Mouse (Mus musculus): ENCODE results near the gene Cmss1. TPM values are rescaled to one million over a fixed set of nuclear protein-coding genes. Genes with fewer than 3 reads are reported as not detected.

The Cmss1 gene
- polyA plus RNA-seq, 1 experiment from 2014 or later: 50.4 TPM

- Histone ChIP-seq H3K4me1 (replicated peaks; ENCODE audit: insufficient read depth, low read length) (0 out of 2 replicates have a peak, but pooled peaks cover 9% of the 10 kb centered on the region), H3K27me3 (ENCODE audit: insufficient read depth, low read length) (no peaks in the 10 kb centered on the region), H3K9ac (ENCODE audit: low read depth, low read length) (no peak overlapping the region), H3K4me3 (replicated peaks; ENCODE audit: low read depth, low read length) (no peak overlapping the region), H3K4me2 (ENCODE audit: low read length) (no peak overlapping the region), H3K36me3 (ENCODE audit: insufficient read depth, low read length) (no peaks in the 10 kb centered on the region), H3K9me3 (replicated peaks; ENCODE audit: low read length) (no peaks in the 10 kb centered on the region), H3K27ac (no peak overlapping the region)
- ATAC-seq (replicated peaks; ENCODE audit: low FRiP score, low read depth) (no peak), DNase-seq (ENCODE audit: low spot score) (peak; percentile 32)
- WGBS: 63% methylated on average over 7 of the region's 7 CpGs
- TF ChIP-seq CTCF (IDR thresholded peaks at IDR 0.05; ENCODE audit: low read depth): no peak
Measured at GRCm38 (mm10) chr16:57427516-57428285, 179.0 kb downstream of the Cmss1 start.

- WGBS: 61% methylated on average over 10 of the region's 10 CpGs
- no peak for ATAC-seq (replicated peaks; ENCODE audit: low FRiP score, low read depth)
- no peak overlapping the region for H3K9ac ChIP-seq (ENCODE audit: low read depth, low read length)
- H3K4me2 ChIP-seq (ENCODE audit: low read length): no peak overlapping the region
- no peak for TF ChIP-seq CTCF (IDR thresholded peaks at IDR 0.05; ENCODE audit: low read depth)
- H3K4me1 ChIP-seq (replicated peaks; ENCODE audit: insufficient read depth, low read length): peaks cover 19% of the 10 kb centered on the region; the same call in 1 of the 2 replicates
- no peak overlapping the region for H3K4me3 ChIP-seq (replicated peaks; ENCODE audit: low read depth, low read length)
- DNase-seq (ENCODE audit: low spot score): no peak
- no peaks in the 10 kb centered on the region for H3K36me3 ChIP-seq (ENCODE audit: insufficient read depth, low read length)
- no peak overlapping the region for H3K27ac ChIP-seq
- H3K9me3 ChIP-seq (replicated peaks; ENCODE audit: low read length): no peaks in the 10 kb centered on the region
- no peaks in the 10 kb centered on the region for H3K27me3 ChIP-seq (ENCODE audit: insufficient read depth, low read length)
Measured at GRCm38 (mm10) chr16:57426680-57427079, 180.0 kb downstream of the Cmss1 start.

- WGBS: 48% methylated on average over 6 of the region's 6 CpGs
- no peak overlapping the region for H3K9ac ChIP-seq (ENCODE audit: low read depth, low read length)
- peaks cover 27% of the 10 kb centered on the region for H3K4me1 ChIP-seq (replicated peaks; ENCODE audit: insufficient read depth, low read length)
- no peaks in the 10 kb centered on the region for H3K27me3 ChIP-seq (ENCODE audit: insufficient read depth, low read length)
- ATAC-seq (replicated peaks; ENCODE audit: low FRiP score, low read depth): peak; percentile 71; the same call in 1 of the 2 replicates
- no peak overlapping the region for H3K4me3 ChIP-seq (replicated peaks; ENCODE audit: low read depth, low read length)
- H3K36me3 ChIP-seq (ENCODE audit: insufficient read depth, low read length): no peaks in the 10 kb centered on the region
- peak overlapping the region; percentile 70; the same call in 1 of the 2 replicates for H3K27ac ChIP-seq
- H3K4me2 ChIP-seq (ENCODE audit: low read length): no peak overlapping the region
- DNase-seq (ENCODE audit: low spot score): peak; percentile 39
- no peak for TF ChIP-seq CTCF (IDR thresholded peaks at IDR 0.05; ENCODE audit: low read depth)
- H3K9me3 ChIP-seq (replicated peaks; ENCODE audit: low read length): no peaks in the 10 kb centered on the region
Measured at GRCm38 (mm10) chr16:57423001-57423800, 183.5 kb downstream of the Cmss1 start.

GRCm38 (mm10) chr16:57421680-57422417 lies 184.8 kb downstream of the Cmss1 start:
- H3K27me3 ChIP-seq (ENCODE audit: insufficient read depth, low read length): no peaks in the 10 kb centered on the region
- no peak overlapping the region for H3K4me2 ChIP-seq (ENCODE audit: low read length)
- H3K9ac ChIP-seq (ENCODE audit: low read depth, low read length): no peak overlapping the region
- no peaks in the 10 kb centered on the region for H3K9me3 ChIP-seq (replicated peaks; ENCODE audit: low read length)
- peaks cover 23% of the 10 kb centered on the region for H3K4me1 ChIP-seq (replicated peaks; ENCODE audit: insufficient read depth, low read length)
- 47% methylated on average over 7 of the region's 7 CpGs for WGBS
- peak; percentile 59 for DNase-seq (ENCODE audit: low spot score)
- H3K27ac ChIP-seq: peak overlapping the region; percentile 70
- no peaks in the 10 kb centered on the region for H3K36me3 ChIP-seq (ENCODE audit: insufficient read depth, low read length)
- no peak overlapping the region for H3K4me3 ChIP-seq (replicated peaks; ENCODE audit: low read depth, low read length)
- no peak for ATAC-seq (replicated peaks; ENCODE audit: low FRiP score, low read depth)
- TF ChIP-seq CTCF (IDR thresholded peaks at IDR 0.05; ENCODE audit: low read depth): no peak

GRCm38 (mm10) chr16:57420773-57421556 lies 185.7 kb downstream of the Cmss1 start:
- no peak overlapping the region for H3K4me3 ChIP-seq (replicated peaks; ENCODE audit: low read depth, low read length)
- no peak overlapping the region for H3K4me2 ChIP-seq (ENCODE audit: low read length)
- TF ChIP-seq CTCF (IDR thresholded peaks at IDR 0.05; ENCODE audit: low read depth): no peak
- no peaks in the 10 kb centered on the region for H3K9me3 ChIP-seq (replicated peaks; ENCODE audit: low read length)
- H3K9ac ChIP-seq (ENCODE audit: low read depth, low read length): no peak overlapping the region
- H3K27ac ChIP-seq: peak overlapping the region; percentile 70
- no peaks in the 10 kb centered on the region for H3K36me3 ChIP-seq (ENCODE audit: insufficient read depth, low read length)
- no peaks in the 10 kb centered on the region for H3K27me3 ChIP-seq (ENCODE audit: insufficient read depth, low read length)
- peaks cover 23% of the 10 kb centered on the region for H3K4me1 ChIP-seq (replicated peaks; ENCODE audit: insufficient read depth, low read length)
- ATAC-seq (replicated peaks; ENCODE audit: low FRiP score, low read depth) (no peak), DNase-seq (ENCODE audit: low spot score) (peak; percentile 81)
- WGBS: 20% methylated on average over 8 of the region's 8 CpGs

Data from kidney, postnatal 0 days (tissue).